Mouse (Mus musculus) heart, embryonic 13.5 days (tissue): ENCODE measurements around the gene Bend4. TPM values are rescaled to one million over a fixed set of nuclear protein-coding genes. Genes with fewer than 3 reads are reported as not detected.

Experiments
- ATAC-seq: fragments of 200-750 bp; cut with Nextera tagmentation; 2 replicates; pipeline ENCODE4 v1.8.0; 2017; ENCODE audit warnings: moderate TSS enrichment; ENCODE audit not compliant: insufficient number of reproducible peaks, low FRiP score, low TSS enrichment; ENCODE audit errors: extremely low read depth
- H3K27ac ChIP-seq: fragments of 300-500 bp; sonication (generic); replicated peaks from 2 replicates; pipeline ENCODE4 v1.5.1; 2015; ENCODE audit warnings: moderate library complexity, mild to moderate bottlenecking, inconsistent platforms
- H3K27me3 ChIP-seq: fragments of 300-500 bp; sonication (generic); replicated peaks from 2 replicates; pipeline ENCODE4 v1.6.1; 2015; ENCODE audit warnings: mild to moderate bottlenecking, inconsistent platforms
- H3K36me3 ChIP-seq: fragments of 300-500 bp; sonication (generic); 2 replicates; pipeline ENCODE4 v1.6.1; 2015; ENCODE audit warnings: mild to moderate bottlenecking, inconsistent platforms
- H3K4me1 ChIP-seq: fragments of 300-500 bp; sonication (generic); 2 replicates; pipeline ENCODE4 v1.6.1; 2015; ENCODE audit warnings: inconsistent platforms
- H3K4me2 ChIP-seq: fragments of 300-500 bp; sonication (generic); 2 replicates; pipeline ENCODE4 v1.6.1; 2015; ENCODE audit warnings: inconsistent platforms, mild to moderate bottlenecking, moderate library complexity
- H3K4me3 ChIP-seq: fragments of 300-500 bp; sonication (generic); 2 replicates; pipeline ENCODE4 v1.5.1; 2015; ENCODE audit warnings: moderate library complexity, mild to moderate bottlenecking, inconsistent platforms
- H3K9ac ChIP-seq: fragments of 300-500 bp; sonication (generic); 2 replicates; pipeline ENCODE4 v1.6.1; 2015; ENCODE audit warnings: inconsistent platforms, mild to moderate bottlenecking, moderate library complexity
- H3K9me3 ChIP-seq: fragments of 300-500 bp; sonication (generic); 2 replicates; pipeline ENCODE4 v1.6.1; 2016; ENCODE audit warnings: inconsistent platforms
- WGBS: fragments of 180-500 bp; shearing (Covaris S2); methylation state at CpG from one replicate; pipeline ENCODE4 v1.1.7; 2015; ENCODE audit warnings: mixed read lengths; 5-methylcytosine and 5-hydroxymethylcytosine counted together
- polyA plus RNA-seq: library from polyadenylated mRNA; unstranded; fragments of >200 nt; fragmentation: Nextera tagmentation; extraction: Ambion mirVana; gene quantifications from 2 replicates; pipeline ENCODE4 v1.2.1, GENCODE M21; 2015

Gene Bend4
- polyA plus RNA-seq, 1 experiment from 2014 or later, result 13.9 TPM

DNA sequence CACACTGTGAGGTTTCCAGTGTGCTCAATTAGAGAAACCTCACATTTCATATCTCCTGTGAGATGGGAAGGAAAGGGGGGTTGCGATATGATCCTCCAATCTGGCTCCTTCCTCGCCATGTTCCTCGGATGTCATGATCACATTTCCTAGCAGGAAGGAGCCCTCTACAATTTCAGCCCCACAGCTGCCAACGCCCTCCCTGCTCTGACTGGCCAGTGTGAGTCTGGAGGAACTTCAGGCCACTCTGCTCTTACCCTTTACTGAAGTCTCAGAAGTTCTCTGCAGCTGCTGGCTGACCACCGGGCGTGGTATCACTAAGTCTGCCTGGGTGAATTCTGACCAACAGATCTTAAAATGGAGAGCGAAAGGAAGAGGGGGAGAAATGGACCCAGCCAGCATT is 45.6 kb downstream of the Bend4 start:
- no peaks in the 10 kb centered on the region for H3K9me3 ChIP-seq
- no peak overlapping the region for H3K27ac ChIP-seq
- H3K4me1 ChIP-seq, result no peaks in the 10 kb centered on the region
- 79% methylated on average over 7 of the region's 7 CpGs for WGBS
- no peak for ATAC-seq
- no peak overlapping the region for H3K4me3 ChIP-seq
- no peak overlapping the region for H3K4me2 ChIP-seq
- peaks cover 22% of the 10 kb centered on the region for H3K36me3 ChIP-seq
- H3K27me3 ChIP-seq, result no peaks in the 10 kb centered on the region
- H3K9ac ChIP-seq, result no peak overlapping the region

DNA sequence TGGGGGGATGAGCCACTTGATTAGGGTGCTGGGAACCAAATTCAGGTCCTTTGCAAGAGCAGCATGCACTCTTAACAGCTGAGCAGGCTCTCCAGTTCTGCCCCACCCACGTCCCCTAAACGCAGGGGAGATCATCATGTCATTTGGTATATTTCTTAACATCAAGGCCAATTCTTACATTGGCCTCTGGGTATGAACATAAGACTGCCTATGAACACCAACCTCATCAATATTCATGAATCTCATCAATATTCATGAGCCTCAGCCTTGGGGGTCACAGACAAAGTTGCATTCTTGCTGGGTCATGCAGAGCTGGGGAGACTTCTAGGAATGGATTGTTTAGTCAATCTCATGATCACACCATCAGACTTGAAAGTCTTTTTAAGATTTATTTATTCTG is 46.4 kb downstream of the Bend4 start:
- H3K4me2 ChIP-seq, result no peak overlapping the region
- H3K27ac ChIP-seq, result no peak overlapping the region
- no peak overlapping the region for H3K9ac ChIP-seq
- no peaks in the 10 kb centered on the region for H3K9me3 ChIP-seq
- H3K4me3 ChIP-seq, result no peak overlapping the region
- no peaks in the 10 kb centered on the region for H3K4me1 ChIP-seq
- no peaks in the 10 kb centered on the region for H3K27me3 ChIP-seq
- peaks cover 22% of the 10 kb centered on the region for H3K36me3 ChIP-seq
- WGBS, result 89% methylated on average over 2 of the region's 2 CpGs
- no peak for ATAC-seq

DNA sequence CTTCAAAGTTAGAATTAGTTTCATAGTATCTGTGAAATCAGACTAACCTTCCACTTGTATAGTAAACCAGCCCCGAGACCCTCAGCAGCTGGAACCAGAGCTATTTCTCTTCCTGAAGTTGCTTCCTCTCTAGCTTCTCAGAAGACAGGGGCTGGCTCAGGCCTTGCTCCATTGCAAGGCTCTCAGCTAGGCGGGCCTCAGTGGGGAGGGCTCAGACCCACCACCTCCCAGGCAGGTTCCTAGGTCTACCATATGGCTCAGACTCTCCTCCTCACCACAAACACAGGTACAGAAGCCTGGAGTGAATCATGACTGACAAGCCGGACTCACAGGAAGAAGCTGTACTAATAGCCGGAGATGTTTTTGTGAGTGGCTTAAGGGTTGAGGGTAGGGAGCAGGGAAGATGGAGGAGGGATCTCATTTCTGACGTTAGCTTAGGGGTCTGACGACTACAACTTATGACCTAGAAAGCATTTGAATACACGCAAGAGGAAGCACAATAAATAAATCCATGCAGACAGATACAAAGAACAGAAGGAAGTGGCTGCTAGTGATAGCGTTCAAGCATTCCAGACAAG is 51.0 kb downstream of the Bend4 start:
- Histone ChIP-seq H3K4me1 (no peaks in the 10 kb centered on the region), H3K36me3 (peaks cover 7% of the 10 kb centered on the region; the same call in 1 of the 2 replicates), H3K4me2 (no peak overlapping the region), H3K27ac (no peak overlapping the region), H3K4me3 (no peak overlapping the region), H3K9me3 (no peaks in the 10 kb centered on the region), H3K27me3 (no peaks in the 10 kb centered on the region), H3K9ac (no peak overlapping the region)
- no peak for ATAC-seq
- WGBS, result 66% methylated on average over 8 of the region's 8 CpGs

DNA sequence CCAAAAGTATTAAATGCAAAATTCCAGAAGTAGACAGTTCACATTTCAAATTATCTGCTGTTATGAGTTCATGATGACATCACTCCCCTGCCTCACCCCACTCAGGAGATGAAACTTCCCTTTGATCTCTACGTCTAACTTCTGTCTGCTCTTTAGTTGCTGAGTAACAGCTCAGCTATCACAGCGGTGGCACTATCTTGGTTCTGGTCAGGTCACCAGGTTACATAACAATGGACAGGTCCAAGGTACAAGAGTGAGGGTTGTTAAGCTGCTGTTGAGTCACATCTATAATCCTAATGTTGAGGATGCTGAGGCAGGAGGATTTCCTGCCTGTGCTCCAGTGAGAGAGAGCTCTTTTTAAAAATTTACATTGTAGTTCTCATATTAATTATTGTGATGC is 65.2 kb downstream of the Bend4 start:
- Histone ChIP-seq H3K4me1 (no peaks in the 10 kb centered on the region), H3K27me3 (no peaks in the 10 kb centered on the region), H3K9me3 (no peaks in the 10 kb centered on the region), H3K4me3 (no peak overlapping the region), H3K36me3 (no peaks in the 10 kb centered on the region), H3K27ac (no peak overlapping the region), H3K4me2 (no peak overlapping the region), H3K9ac (no peak overlapping the region)
- 44% methylated on average over 2 of the region's 2 CpGs for WGBS
- no peak for ATAC-seq

DNA sequence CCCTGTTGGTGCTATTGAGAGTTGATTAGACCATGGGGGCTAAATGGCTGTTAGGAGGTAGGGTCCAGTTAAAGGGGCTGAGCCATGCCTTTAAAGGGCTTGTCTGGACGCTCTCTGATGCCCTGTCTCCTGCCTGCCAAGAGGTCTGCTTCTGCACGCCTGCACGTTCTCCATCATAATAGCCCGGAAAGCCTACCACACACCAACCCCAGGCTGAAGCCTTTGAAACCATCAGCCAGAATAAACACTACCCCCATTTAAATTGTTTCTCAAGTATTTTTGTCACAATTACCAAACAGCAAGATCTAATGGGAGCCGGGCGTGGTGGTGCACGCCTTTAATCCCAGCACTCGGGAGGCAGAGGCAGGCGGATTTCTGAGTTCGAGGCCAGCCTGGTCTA is 65.8 kb downstream of the Bend4 start:
- 92% methylated on average over 10 of the region's 10 CpGs for WGBS
- no peak overlapping the region for H3K4me2 ChIP-seq
- H3K9me3 ChIP-seq, result no peaks in the 10 kb centered on the region
- H3K27me3 ChIP-seq, result no peaks in the 10 kb centered on the region
- no peaks in the 10 kb centered on the region for H3K4me1 ChIP-seq
- no peak overlapping the region for H3K4me3 ChIP-seq
- no peak overlapping the region for H3K9ac ChIP-seq
- no peak overlapping the region for H3K27ac ChIP-seq
- no peaks in the 10 kb centered on the region for H3K36me3 ChIP-seq
- ATAC-seq, result no peak

DNA sequence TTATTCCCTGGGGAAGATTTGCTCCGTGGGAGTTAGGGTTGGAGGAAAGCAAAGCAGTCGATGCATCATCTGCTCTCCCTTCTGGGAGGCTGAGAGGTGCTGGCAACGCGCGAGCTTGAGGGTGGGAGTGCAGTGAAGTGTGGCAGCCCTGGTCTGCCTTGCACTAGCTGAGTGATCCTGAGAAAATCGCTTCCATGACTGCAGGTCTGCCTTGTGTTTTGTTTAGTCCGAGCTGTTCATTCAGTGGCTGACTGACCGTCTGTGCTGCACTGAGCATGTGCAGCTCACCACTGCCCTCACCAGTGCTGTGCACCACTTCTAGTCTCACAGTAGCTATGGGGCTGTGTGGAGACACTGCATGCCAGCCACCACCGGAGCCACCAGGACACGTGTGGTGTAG is 79.2 kb downstream of the Bend4 start:
- no peaks in the 10 kb centered on the region for H3K27me3 ChIP-seq
- H3K4me2 ChIP-seq, result no peak overlapping the region
- 72% methylated on average over 10 of the region's 10 CpGs for WGBS
- H3K9me3 ChIP-seq, result no peaks in the 10 kb centered on the region
- H3K4me1 ChIP-seq, result no peaks in the 10 kb centered on the region
- peaks cover 95% of the 10 kb centered on the region for H3K36me3 ChIP-seq
- H3K9ac ChIP-seq, result no peak overlapping the region
- no peak overlapping the region for H3K4me3 ChIP-seq
- ATAC-seq, result no peak
- no peak overlapping the region for H3K27ac ChIP-seq

DNA sequence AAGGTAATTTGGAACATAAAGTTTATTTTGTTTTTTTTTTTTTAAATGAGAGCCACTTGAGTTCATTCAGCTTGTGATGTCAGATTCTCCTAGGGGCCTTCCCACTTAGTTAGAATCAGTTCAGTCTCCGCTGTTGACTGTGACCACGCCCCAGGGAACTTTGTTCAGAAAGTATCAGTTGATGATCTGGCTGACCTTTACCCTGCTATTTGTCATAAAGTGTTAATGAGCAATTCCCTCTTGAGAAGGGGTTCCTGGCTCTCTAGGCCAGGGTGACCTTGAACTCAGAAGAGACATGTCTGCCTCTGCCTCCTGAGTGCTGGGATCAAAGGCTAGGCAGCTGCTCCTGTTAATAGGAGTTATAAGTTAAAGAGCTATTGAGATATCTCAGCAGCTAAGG is 81.0 kb downstream of the Bend4 start:
- no peak overlapping the region for H3K27ac ChIP-seq
- ATAC-seq, result no peak
- H3K9me3 ChIP-seq, result no peaks in the 10 kb centered on the region
- no peaks in the 10 kb centered on the region for H3K27me3 ChIP-seq
- H3K4me3 ChIP-seq, result no peak overlapping the region
- no peaks in the 10 kb centered on the region for H3K4me1 ChIP-seq
- no peak overlapping the region for H3K4me2 ChIP-seq
- H3K9ac ChIP-seq, result no peak overlapping the region
- WGBS, result 95% methylated on average over 2 of the region's 2 CpGs
- H3K36me3 ChIP-seq, result peaks cover 95% of the 10 kb centered on the region

Other genes with a start within 250 kb of the Bend4 start
- 48.5 and 60.0 TPM in 2 replicates for gene Tmem33, start 167.7 kb downstream of the Bend4 start, polyA plus RNA-seq
- gene Slc30a9, start 121.4 kb downstream of the Bend4 start, polyA plus RNA-seq, result 107 and 122 TPM in 2 replicates
- gene Shisa3, start 179.6 kb upstream of the Bend4 start, polyA plus RNA-seq, result 2.9 and 3.9 TPM in 2 replicates